Mouse (Mus musculus) lung, postnatal 0 days (tissue): ENCODE results near the gene Tubgcp5.

Source experiments
- CTCF ChIP-seq: IDR thresholded peaks from 2 replicates; pipeline ENCODE4 v1.5.1; 2016; ENCODE audit warnings: antibody characterized with exemption, mild to moderate bottlenecking
- EP300 ChIP-seq: IDR thresholded peaks from 2 replicates; pipeline ENCODE4 v1.6.1; 2016; ENCODE audit warnings: antibody characterized with exemption, mild to moderate bottlenecking, control low read depth

- TF ChIP-seq CTCF (no peak), EP300 (no peak)
Measured at GRCm38 (mm10) chr7:55836877-55837276, 42.9 kb downstream of the Tubgcp5 start.
